Mouse (Mus musculus): Measurements from ENCODE around the gene Cela3a.
"Not testable (repeated sequence)": the region's sequence is repeated elsewhere in the genome, so short reads cannot be mapped to it uniquely, and the experiment has no call there.

The Cela3a gene

DNA sequence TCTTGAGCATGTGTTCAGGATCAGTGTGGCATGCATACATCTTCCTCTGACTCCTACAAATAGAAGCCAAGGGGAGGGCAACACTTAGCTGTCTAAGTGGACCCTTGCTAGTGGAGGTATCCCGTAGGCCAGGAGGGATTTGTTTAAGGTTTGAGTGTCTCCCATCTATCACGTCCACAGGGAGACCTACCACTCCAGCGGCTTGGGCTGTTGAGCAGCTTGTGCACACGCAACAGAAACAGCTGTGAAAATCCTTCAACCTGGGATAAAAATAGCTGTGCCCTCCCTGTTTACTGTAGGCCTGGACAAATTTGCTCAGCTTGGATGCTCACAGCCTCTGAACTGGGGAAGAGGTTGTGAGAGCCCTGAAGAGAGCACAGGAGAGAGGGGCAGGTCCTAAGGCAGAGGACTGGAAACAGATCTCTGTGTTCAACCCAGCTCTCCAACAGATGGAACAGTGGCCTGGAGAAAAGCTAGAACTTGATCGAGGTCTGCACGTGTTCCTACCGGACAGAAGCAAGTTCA lies 2.7 kb upstream of the Cela3a start:
- not testable (repeated sequence) for DNase-seq

DNA sequence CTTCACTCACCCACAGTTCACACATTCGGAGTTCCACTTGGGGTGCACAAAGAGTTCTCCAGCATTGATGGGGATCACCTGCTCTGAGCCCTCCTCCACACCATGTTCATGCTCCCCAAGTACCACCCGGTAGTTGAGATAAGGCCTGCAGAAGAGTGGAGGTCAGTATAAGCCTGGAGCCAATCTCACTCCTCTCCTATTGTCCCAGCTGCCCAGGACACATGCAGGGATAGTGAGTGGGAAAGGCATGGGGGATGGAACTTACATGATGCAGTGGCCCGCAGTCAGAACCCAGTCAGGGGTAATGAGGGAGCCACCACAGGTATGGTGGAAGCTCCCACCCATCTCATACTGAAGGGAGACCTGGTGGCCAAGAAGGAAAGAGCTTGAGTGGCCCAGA lies 4.0 kb downstream of the Cela3a start:
- no peak for DNase-seq

GRCm38 (mm10) chr4:137396641-137397525 lies 12.7 kb downstream of the Cela3a start:
- no peak for DNase-seq

DNA sequence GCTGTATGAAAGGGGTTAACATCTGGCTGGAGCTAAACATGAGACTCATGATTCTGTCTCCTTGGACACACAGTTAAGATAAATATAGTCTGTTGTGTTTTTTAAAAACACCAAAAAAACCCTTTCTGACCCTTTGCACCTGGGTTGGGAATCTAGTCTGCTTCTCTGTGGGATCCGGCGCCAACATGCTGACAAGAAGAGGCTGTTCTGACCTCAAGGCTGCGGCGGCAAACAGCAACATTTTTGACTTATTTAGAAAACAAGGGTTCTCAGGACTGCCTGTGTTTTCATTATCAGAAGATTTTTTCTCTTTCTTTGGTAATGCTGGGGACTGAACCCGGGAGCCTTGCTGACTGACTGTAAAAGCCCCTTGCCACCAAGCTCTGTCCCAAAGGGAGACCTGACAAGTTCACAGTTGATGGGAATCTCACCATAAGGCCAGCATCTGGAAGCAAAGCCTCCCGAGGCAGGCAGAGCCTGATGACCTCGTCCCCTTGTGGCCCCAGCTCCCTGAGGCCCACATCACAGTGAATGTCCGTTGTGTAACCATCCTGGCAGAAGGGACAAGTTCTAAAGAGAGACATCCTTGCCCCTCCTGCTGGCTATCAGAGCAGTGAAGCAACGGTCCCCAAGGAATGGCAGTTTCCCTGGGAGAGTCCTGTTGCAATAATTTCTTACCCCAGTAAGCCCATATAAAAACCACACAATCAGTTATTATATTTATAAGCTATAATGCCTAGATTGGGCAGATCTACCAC lies 16.0 kb downstream of the Cela3a start:
- no peak for DNase-seq

DNA sequence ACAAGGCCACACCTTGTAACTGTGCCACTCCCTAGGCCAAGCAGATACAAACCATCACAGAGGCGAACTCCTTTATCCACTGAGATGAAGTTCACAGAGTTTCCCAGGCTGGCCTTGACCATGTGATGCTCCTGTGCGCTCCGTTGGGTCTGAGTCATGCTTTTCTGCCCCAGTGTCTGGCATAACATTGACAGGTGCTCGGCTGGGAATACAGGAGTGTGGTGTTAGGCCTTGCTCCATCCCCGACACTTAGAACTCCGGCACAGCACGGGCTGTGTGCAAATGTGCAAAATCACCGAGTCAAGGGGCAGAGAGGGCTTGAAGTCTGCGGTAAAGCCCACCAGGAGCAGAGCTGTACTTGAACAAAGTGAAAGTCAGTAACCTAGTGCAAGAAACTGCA lies 16.7 kb downstream of the Cela3a start:
- no peak for DNase-seq

DNA sequence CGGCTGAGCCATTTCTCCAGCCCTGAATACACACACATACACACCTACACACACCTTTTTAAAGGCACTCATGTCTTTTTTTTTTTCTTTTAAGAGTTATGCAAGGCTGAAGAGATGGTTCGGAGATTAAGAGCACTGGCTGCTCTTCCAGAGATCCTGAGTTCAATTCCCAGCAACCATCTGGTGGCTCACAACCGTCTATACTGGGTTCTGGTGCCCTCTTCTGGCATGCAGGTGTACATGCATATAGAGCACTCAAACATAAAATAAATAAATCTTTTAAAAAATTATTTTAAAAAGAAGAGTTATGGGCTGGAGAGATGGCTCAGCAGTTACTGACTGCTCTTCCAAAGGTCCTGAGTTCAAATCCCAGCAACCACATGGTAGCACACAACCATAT lies 18.3 kb downstream of the Cela3a start:
- peak; percentile 51 to 54 for DNase-seq

DNA sequence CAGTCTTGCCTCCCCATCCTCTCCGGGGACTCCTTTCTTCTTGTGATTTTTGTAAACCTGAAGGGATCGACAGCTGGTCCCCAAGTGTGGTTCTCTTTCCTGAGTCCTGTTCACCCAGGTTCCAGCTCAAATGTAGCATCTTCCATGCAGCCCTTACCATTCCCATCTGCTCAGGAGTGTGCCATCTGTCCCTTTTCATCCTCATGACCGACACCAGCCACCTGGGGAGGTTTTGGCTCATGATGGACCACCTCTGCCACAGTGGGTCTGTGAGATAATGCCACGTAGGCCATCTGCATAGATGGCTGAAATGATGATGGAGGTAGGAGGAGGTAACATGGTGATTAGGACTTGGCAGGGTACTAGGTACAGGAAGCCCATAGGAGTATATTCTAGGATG lies 19.4 kb downstream of the Cela3a start:
- DNase-seq = no peak

DNA sequence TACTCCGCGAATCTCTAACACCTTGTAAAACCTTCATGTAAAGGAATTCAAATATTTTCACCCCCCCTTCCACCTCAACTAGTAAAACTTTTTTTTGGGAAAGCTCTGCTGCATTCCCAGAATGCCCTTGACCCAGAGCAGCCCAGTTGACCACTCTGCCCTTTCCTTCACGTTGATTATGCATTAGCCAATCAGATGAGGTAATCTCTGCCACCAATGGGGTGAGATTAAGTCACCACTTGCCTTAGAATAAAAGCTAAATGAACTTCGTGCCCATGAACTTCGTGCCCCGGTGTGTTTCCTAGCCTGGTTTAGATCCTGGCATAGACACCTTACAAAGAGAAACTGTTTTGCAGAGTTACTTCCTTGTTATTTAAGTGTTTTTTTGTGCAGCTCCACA lies 20.6 kb downstream of the Cela3a start:
- no peak for DNase-seq

DNA sequence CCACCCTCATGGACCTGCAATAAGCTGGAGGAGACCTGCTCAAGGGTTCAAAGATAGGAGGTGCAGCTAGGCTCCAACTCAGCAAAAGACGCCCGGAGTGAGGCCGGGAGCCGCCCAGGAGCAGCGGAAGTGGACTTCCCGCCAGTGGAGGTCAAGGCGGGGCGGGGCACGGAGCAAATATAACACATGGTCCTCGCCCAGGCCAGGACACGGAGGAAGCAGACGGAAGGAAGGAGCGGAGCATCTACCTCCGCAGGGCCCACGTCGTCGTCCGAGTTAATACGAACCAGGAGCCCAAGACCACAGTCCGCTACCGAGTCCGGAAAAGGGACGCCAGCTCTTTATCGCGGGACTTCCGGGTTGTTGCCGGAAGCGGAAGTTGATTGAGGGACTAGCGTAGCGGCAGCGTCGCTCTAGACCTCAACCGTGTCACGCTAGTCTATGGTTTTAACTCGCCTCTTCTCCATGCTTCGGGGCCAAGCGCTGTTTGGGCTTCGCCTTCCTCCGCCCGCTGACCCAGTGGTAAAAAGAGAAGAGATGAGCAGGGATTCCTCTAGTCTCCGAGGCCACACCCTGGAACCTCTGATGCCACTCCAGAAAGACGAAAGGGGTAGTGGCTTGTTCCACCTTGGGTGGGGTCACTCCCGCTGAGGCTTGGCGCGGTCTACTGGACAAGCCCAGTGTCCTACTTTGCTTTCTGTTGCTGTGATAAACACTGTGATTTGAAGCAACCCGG lies 21.4 kb downstream of the Cela3a start:
- DNase-seq = peak; percentile 85

- DNase-seq = peak in 1 of 2 experiments; percentile 36
Measured at GRCm38 (mm10) chr4:137387482-137388058, 22.0 kb downstream of the Cela3a start.

GRCm38 (mm10) chr4:137380702-137381605 lies 28.6 kb downstream of the Cela3a start:
- no peak for DNase-seq

- no peak for DNase-seq
Measured at GRCm38 (mm10) chr4:137379713-137380255, 29.8 kb downstream of the Cela3a start.

- no peak for DNase-seq
Measured at GRCm38 (mm10) chr4:137379085-137379484, 30.5 kb downstream of the Cela3a start.

- DNase-seq = no peak
Measured at GRCm38 (mm10) chr4:137377526-137378304, 31.9 kb downstream of the Cela3a start.

- DNase-seq = no peak
Measured at GRCm38 (mm10) chr4:137376778-137377177, 32.8 kb downstream of the Cela3a start.

DNA sequence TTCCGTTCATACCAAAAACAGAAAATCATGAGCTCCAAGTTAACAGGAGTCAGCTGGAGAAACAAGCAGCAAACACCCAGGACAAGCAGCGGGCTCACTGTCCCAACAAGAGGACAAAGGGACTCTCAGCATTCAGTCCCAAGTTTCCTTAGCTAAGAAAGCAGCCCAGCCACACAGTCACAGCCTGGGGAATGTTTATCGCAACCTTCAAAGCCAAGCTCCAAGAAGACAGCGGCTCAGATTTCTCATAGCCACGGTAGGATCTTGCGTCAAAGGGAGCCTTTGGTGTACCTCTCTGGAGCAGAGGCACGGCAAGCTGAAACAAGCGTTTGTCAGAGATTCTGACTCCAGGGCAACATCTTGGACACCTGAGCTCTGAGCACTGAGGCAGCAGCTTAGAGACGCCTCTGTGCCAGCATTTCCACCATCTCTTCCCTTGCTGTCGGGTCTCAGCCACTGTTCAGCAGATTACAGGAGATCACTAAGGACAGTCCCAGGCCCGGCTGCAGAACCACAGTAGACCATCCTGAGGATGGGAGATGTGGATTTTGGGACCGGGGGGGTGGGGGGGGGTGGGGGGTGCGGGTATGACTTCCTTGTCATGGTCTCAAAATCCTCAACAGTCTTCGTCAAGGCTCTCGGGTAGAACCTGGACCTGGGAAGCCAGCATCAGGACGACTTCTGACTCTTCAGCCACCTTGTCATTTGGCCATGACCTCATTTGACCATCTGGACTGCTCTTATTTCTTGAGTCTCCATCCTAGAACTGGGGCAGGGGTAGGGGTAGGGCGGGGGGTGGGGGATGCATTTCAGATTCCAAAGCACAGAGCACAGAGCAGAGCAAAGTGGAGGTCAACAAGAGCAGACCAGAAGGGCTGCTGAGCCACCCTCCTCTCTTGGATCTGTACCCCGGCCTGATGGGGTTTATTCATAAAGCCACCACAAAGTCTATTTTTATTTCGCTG lies 34.0 kb downstream of the Cela3a start:
- DNase-seq = no peak

DNA sequence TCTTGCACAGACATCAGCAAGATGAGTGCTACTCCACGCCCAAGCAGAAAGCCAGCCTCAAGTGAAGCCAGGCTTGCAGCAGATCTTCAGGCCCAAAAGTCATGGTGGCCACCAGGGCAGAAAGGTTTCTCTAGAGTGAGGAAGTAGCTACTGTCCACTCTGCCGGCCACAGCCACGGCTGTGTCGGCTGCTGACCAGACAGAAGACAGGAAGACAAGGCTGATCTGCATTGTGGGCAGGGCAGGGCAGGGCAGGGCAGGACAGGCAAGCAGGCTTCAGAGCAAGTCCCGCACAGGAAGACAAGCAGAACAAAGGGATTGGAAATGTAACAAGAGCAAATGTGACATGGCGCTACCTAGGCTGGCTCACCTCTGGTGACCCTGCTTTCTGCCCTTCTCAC lies 35.9 kb downstream of the Cela3a start:
- no peak for DNase-seq

- DNase-seq = no peak
Measured at GRCm38 (mm10) chr4:137371596-137372523, 37.7 kb downstream of the Cela3a start.

Measured in B cell, adult 2 months (primary cell).